Comparison of ENCODE assay signal across 8 mouse cellular contexts in the genomic region with DNA sequence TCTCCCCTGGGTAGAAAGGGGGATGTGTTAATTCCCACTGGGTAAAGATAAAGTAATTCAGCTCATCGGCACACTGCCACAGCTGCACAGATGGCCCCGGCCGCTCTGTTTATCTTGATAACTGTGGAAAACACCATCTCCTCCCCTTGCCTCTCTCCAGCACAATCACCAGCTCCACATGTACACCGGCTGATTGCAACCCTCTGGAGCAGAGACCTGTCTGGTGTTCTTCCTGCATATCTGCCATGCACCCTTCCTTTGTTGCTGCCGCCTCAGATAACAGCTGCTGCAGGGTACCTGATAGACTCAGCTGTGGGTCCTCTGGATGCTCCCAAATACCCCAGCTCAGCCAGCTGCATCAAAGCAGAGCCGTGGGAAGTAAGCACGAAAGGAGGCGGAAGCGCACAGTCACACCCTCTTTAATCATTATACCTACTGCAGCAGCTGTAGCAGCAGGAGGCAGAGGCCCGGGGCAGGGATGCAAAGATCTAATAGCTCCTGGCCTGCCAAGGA.
DNase-seq lines count a peak whose midpoint lies in the region; ATAC-seq lines count a peak whose summit lies in the region.

No protein-coding gene starts in this region.

- H3K27ac ChIP-seq in forebrain, embryonic 16.5 days (ENCODE audit: low read length) = peak overlapping the region; percentile 26; the same call in 1 of the 2 replicates

- peaks cover 29% of the 10 kb centered on the region for H3K4me1 ChIP-seq in forebrain, embryonic 16.5 days (replicated peaks; ENCODE audit: control insufficient read depth, insufficient read depth, low read length)

- H3K9ac ChIP-seq in forebrain, embryonic 16.5 days (replicated peaks; ENCODE audit: low read depth, low read length) = no peak overlapping the region

- H3K36me3 ChIP-seq in forebrain, embryonic 16.5 days (ENCODE audit: control insufficient read depth, insufficient read depth) = no peaks in the 10 kb centered on the region

- peak; percentile 76 for ATAC-seq in forebrain, embryonic 16.5 days
- peak; percentile 97 for ATAC-seq in megakaryocyte progenitor cell, adult 5-6 weeks (replicated peaks; ENCODE audit: poor library complexity)
- no peak for ATAC-seq in inflammation-experienced regulatory T-cells, adult 6 months

- no peak overlapping the region for H3K4me3 ChIP-seq in forebrain, embryonic 16.5 days (replicated peaks; ENCODE audit: low read length)

- no peaks in the 10 kb centered on the region for H3K27me3 ChIP-seq in forebrain, embryonic 16.5 days (replicated peaks; ENCODE audit: control insufficient read depth, insufficient read depth, low read length)

- peak; percentile 92 for DNase-seq in heart, adult 11 months
- no peak for DNase-seq in heart, postnatal 4 days
- DNase-seq in MN1 (ENCODE audit: low spot score) = peak; percentile 90
- no peak for DNase-seq in left cerebral cortex, adult 11 months (ENCODE audit: low spot score)
- DNase-seq in urinary bladder, adult 18-20 months (ENCODE audit: low spot score in 2 of 2) = no peak

- peak overlapping the region; percentile 18 for H3K4me2 ChIP-seq in forebrain, embryonic 16.5 days (ENCODE audit: low read length)

- 31% methylated on average over 10 of the region's 10 CpGs for WGBS in forebrain, embryonic 16.5 days

- no peaks in the 10 kb centered on the region for H3K9me3 ChIP-seq in forebrain, embryonic 16.5 days (ENCODE audit: control insufficient read depth, low read length)

Comparison
In these comparisons a context has a peak if more than half of its experiments do, and no peak if none do; other contexts are left out.
1. DNase-seq: peak in heart, adult 11 months (single experiment) and MN1 (single experiment); none in heart, postnatal 4 days (single experiment), left cerebral cortex, adult 11 months (single experiment) and urinary bladder, adult 18-20 months (0 of 2).